Mouse (Mus musculus) brain, embryonic 18.5 days (tissue): Measurements from ENCODE around the gene Il12b.
"Not testable (repeated sequence)": the region's sequence is repeated elsewhere in the genome, so short reads cannot be mapped to it uniquely, and the experiment has no call there.

Source experiments
- DNase-seq: peaks from one replicate; pipeline ENCODE4 v3.0.0-alpha.2; 2012; ENCODE audit warnings: low read depth, low spot score

The Il12b gene

GRCm38 (mm10) chr11:44410413-44410812, 10.6 kb downstream of the Il12b start:
- DNase-seq, result no peak

GRCm38 (mm10) chr11:44412276-44412675, 12.4 kb downstream of the Il12b start:
- no peak for DNase-seq

GRCm38 (mm10) chr11:44413371-44413770, 13.5 kb downstream of the Il12b start:
- no peak for DNase-seq

GRCm38 (mm10) chr11:44414605-44415004, 14.7 kb downstream of the Il12b start:
- DNase-seq, result no peak

- no peak for DNase-seq
Observed at GRCm38 (mm10) chr11:44417403-44417802, 17.5 kb downstream of the Il12b start.

- DNase-seq, result no peak
Observed at GRCm38 (mm10) chr11:44422337-44423111, 22.7 kb downstream of the Il12b start.

- no peak for DNase-seq
Observed at GRCm38 (mm10) chr11:44423261-44423660, 23.4 kb downstream of the Il12b start.

- DNase-seq, result no peak
Observed at GRCm38 (mm10) chr11:44423955-44424354, 24.1 kb downstream of the Il12b start.

- no peak for DNase-seq
Observed at GRCm38 (mm10) chr11:44425006-44425405, 25.1 kb downstream of the Il12b start.

- no peak for DNase-seq
Observed at GRCm38 (mm10) chr11:44425626-44426025, 25.8 kb downstream of the Il12b start.

- DNase-seq, result no peak
Observed at GRCm38 (mm10) chr11:44427951-44428350, 28.1 kb downstream of the Il12b start.

GRCm38 (mm10) chr11:44430036-44430435, 30.2 kb downstream of the Il12b start:
- no peak for DNase-seq

GRCm38 (mm10) chr11:44437786-44438185, 37.9 kb downstream of the Il12b start:
- no peak for DNase-seq

- no peak for DNase-seq
Observed at GRCm38 (mm10) chr11:44451046-44451445, 51.2 kb downstream of the Il12b start.

GRCm38 (mm10) chr11:44452016-44452415, 52.2 kb downstream of the Il12b start:
- not testable (repeated sequence) for DNase-seq

GRCm38 (mm10) chr11:44453423-44453822, 53.6 kb downstream of the Il12b start:
- no peak for DNase-seq

GRCm38 (mm10) chr11:44461493-44461892, 61.6 kb downstream of the Il12b start:
- no peak for DNase-seq
